Mouse (Mus musculus) testis, adult 2 months (tissue): Measurements from ENCODE around the gene Mogat2. TPM values are rescaled to one million over a fixed set of nuclear protein-coding genes. Genes with fewer than 3 reads are reported as not detected.

Experiments
- H3K27ac ChIP-seq: fragments of 200-500 bp; 2 replicates; pipeline ENCODE4 v1.5.1; 2012; ENCODE audit warnings: low read depth, low read length; ENCODE audit not compliant: control insufficient read depth, insufficient read depth
- H3K27me3 ChIP-seq: fragments of 200-500 bp; 2 replicates; pipeline ENCODE4 v1.6.1; 2012; ENCODE audit warnings: mild to moderate bottlenecking, low read length, moderate library complexity; ENCODE audit not compliant: control insufficient read depth, insufficient read depth
- H3K36me3 ChIP-seq: fragments of 200-500 bp; 2 replicates; pipeline ENCODE4 v1.6.1; 2012; ENCODE audit warnings: mild to moderate bottlenecking, low read length; ENCODE audit not compliant: control insufficient read depth, insufficient read depth
- H3K4me1 ChIP-seq: fragments of 200-500 bp; 2 replicates; pipeline ENCODE4 v1.6.1; 2012; ENCODE audit warnings: low read length; ENCODE audit not compliant: control insufficient read depth, insufficient read depth
- H3K4me3 ChIP-seq: fragments of 200-500 bp; 2 replicates; pipeline ENCODE4 v1.5.1; 2012; ENCODE audit warnings: low read depth, mild to moderate bottlenecking, low read length, moderate library complexity, mixed read lengths; ENCODE audit not compliant: control insufficient read depth
- CTCF ChIP-seq: fragments of 200-500 bp; IDR thresholded peaks from 2 replicates; pipeline ENCODE4 v1.5.1; 2012; ENCODE audit warnings: low read depth, mild to moderate bottlenecking, inconsistent platforms, low read length, moderate library complexity; ENCODE audit not compliant: control insufficient read depth, insufficient read depth, insufficient replicate concordance
- POLR2A ChIP-seq: fragments of 200-500 bp; IDR thresholded peaks from 2 replicates; pipeline ENCODE4 v1.6.1; 2012; ENCODE audit warnings: low read depth, mild to moderate bottlenecking, inconsistent platforms, low read length, moderate library complexity; ENCODE audit not compliant: control insufficient read depth
- polyA plus RNA-seq: library from polyadenylated mRNA; depleted of rRNA; stranded (reverse); fragments of >200 nt; gene quantifications from 2 replicates; pipeline ENCODE4 v1.2.3, GENCODE M21; 2012

Gene Mogat2
- polyA plus RNA-seq, 1 experiment, result not detected

DNA sequence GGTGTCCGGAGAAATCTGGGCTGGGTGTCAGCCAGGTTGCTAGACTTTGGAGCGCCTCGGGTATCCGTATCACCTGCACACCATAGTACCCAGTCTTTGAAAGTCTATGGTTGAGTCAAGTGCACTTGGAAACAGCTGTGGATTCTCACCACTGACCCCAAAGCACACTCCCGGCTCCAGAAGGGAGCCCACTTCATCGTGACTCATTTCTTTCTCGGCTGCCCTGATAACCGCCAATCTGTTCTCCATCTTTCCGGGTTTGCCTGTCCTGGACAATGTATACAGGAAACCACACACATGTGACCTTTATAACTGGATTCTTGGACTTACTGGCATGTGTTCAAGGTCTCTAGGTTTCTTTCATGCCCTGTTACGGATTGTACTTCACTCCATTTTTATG is 11.8 kb downstream of the Mogat2 start:
- no peaks in the 10 kb centered on the region for H3K4me1 ChIP-seq
- H3K27ac ChIP-seq, result no peak overlapping the region
- H3K27me3 ChIP-seq, result no peaks in the 10 kb centered on the region
- no peaks in the 10 kb centered on the region for H3K36me3 ChIP-seq
- H3K4me3 ChIP-seq, result no peak overlapping the region
- no peak for TF ChIP-seq POLR2A
- TF ChIP-seq CTCF, result no peak

DNA sequence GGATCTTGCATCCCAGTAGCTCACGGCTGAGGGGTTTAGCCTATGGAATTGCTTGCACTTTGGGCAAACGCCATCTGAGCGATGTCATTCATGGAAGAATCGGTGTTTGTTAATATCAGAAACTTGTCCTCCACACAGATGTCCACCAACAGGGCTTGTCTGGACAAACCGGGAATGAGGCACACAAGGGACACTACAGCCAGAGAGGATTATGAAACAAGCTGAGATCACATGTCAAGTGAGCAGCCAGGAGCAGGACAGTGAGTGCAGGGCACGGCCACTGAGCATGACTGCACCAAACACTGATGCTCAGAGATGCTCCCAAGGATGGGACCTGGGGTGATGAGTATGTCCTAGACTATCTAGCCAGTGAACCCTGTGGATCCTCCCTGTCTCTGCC is 13.0 kb downstream of the Mogat2 start:
- H3K27me3 ChIP-seq, result no peaks in the 10 kb centered on the region
- no peaks in the 10 kb centered on the region for H3K36me3 ChIP-seq

DNA sequence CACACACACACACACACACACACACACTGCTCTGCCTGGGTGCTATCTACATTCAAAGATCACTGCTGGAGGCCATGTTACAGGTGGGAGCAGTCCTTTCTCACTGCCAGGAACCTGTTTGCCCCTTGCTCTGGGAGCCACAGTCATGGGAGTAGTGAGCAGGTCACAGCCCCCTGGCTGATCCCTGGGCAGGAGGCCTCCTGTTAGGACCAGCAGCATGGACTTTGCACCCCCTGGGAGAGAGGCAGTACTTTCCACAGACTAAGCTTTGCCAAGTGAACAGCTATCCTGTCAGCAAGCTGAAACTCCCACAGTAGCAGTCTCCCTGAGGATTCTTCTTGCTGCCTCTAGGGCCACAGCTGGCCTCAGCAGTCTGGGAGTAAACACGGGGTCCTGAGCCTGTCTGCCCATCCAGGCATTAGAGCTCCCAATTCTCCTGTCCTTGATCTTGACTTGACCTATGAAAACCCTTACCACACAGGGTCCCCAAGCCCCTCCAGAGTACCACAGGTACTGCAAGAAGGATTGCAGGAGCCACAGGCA is 13.7 kb downstream of the Mogat2 start:
- H3K27me3 ChIP-seq, result no peaks in the 10 kb centered on the region
- TF ChIP-seq POLR2A, result no peak
- no peak for TF ChIP-seq CTCF
- no peaks in the 10 kb centered on the region for H3K36me3 ChIP-seq
- no peaks in the 10 kb centered on the region for H3K4me1 ChIP-seq
- H3K4me3 ChIP-seq, result no peak overlapping the region
- H3K27ac ChIP-seq, result no peak overlapping the region

More for the DNA sequence above, 13.0 kb downstream of the Mogat2 start:
- TF ChIP-seq CTCF (no peak), POLR2A (no peak)
- H3K4me1 ChIP-seq, result no peaks in the 10 kb centered on the region
- H3K27ac ChIP-seq, result no peak overlapping the region
- no peak overlapping the region for H3K4me3 ChIP-seq

DNA sequence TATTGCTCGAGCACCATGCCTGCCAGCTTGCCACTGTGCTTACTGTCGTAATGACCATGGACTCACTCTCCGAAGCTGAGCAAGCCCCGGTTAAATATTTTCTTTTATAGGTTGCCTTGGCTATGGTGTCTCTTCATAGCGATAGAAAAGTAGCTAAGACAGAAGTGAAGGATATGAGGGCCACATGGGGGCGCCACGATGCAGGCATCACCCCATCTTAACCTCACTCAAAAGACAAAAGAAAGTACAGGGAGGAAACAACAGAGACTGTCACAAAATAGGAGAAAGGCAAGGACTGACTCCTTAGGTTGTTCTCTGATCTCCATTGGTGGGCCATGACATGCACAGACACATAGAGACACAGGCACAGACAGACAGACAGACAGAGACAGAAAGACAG is 14.2 kb downstream of the Mogat2 start:
- no peak overlapping the region for H3K27ac ChIP-seq
- no peak for TF ChIP-seq POLR2A
- TF ChIP-seq CTCF, result no peak

GRCm38 (mm10) chr7:99217338-99218074 is 20.9 kb downstream of the Mogat2 start:
- no peak overlapping the region for H3K4me3 ChIP-seq
- H3K36me3 ChIP-seq, result no peaks in the 10 kb centered on the region
- no peaks in the 10 kb centered on the region for H3K27me3 ChIP-seq
- H3K4me1 ChIP-seq, result no peaks in the 10 kb centered on the region
- TF ChIP-seq CTCF (no peak), POLR2A (no peak)
- no peak overlapping the region for H3K27ac ChIP-seq

More for the DNA sequence above, 14.2 kb downstream of the Mogat2 start:
- Histone ChIP-seq H3K4me1 (no peaks in the 10 kb centered on the region), H3K36me3 (no peaks in the 10 kb centered on the region), H3K27me3 (no peaks in the 10 kb centered on the region), H3K4me3 (no peak overlapping the region)

GRCm38 (mm10) chr7:99215347-99215855 is 23.0 kb downstream of the Mogat2 start:
- Histone ChIP-seq H3K27ac (no peak overlapping the region), H3K36me3 (no peaks in the 10 kb centered on the region), H3K27me3 (no peaks in the 10 kb centered on the region), H3K4me1 (no peaks in the 10 kb centered on the region), H3K4me3 (no peak overlapping the region)
- TF ChIP-seq POLR2A (no peak), CTCF (no peak)

DNA sequence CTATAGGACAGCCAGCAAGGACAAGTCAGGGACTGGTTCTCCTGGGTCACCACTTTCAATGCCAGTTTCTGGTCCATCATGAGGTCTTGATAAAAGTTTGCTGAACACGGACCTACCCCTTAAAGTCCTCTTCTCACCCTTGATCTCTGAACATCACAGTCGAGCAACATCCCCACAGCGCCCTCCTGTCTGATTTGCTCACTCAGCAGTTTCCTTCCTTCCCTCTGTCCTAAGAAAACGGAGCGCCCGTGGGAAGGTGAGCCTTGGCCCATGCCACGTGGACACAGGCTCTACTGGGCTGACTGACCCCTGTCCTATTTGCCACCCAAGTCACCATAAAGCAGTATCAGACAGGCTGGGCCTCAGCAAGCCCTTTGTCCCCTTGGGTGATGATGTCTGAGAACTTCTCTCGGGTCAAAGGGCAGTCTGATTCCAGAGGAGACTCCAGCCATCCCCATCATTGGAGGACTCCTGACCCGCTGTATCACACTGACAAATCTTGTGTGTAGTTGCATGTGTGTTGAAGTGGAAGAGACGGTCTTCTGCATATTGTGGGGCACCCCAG is 23.7 kb downstream of the Mogat2 start:
- TF ChIP-seq CTCF (no peak), POLR2A (no peak)
- Histone ChIP-seq H3K4me3 (no peak overlapping the region), H3K27ac (no peak overlapping the region), H3K36me3 (no peaks in the 10 kb centered on the region), H3K4me1 (no peaks in the 10 kb centered on the region), H3K27me3 (no peaks in the 10 kb centered on the region)
